Mouse (Mus musculus) heart, embryonic 12.5 days (tissue): Measurements from ENCODE around the gene Gm17660. TPM values are rescaled to one million over a fixed set of nuclear protein-coding genes. Genes with fewer than 3 reads are reported as not detected.
A peak's percentile ranks its signal among the peaks of the same experiment; 100 is the strongest.

Experiments
- ATAC-seq: fragments of 200-750 bp; cut with Nextera tagmentation; 2 replicates; pipeline ENCODE4 v1.8.0; 2017; ENCODE audit warnings: moderate TSS enrichment, moderate library complexity; ENCODE audit not compliant: insufficient number of reproducible peaks, low FRiP score
- H3K27ac ChIP-seq: fragments of 300-500 bp; sonication (generic); 2 replicates; pipeline ENCODE4 v1.5.1; 2016; ENCODE audit warnings: mild to moderate bottlenecking, moderate library complexity; ENCODE audit not compliant: poor library complexity, severe bottlenecking
- H3K27me3 ChIP-seq: fragments of 300-500 bp; sonication (generic); replicated peaks from 2 replicates; pipeline ENCODE4 v1.6.1; 2016; ENCODE audit warnings: mild to moderate bottlenecking, moderate library complexity
- H3K36me3 ChIP-seq: fragments of 300-500 bp; sonication (generic); 2 replicates; pipeline ENCODE4 v1.6.1; 2016; ENCODE audit warnings: mild to moderate bottlenecking, moderate library complexity
- H3K4me1 ChIP-seq: fragments of 300-500 bp; sonication (generic); replicated peaks from 2 replicates; pipeline ENCODE4 v1.6.1; 2016; ENCODE audit warnings: mild to moderate bottlenecking
- H3K4me2 ChIP-seq: fragments of 300-500 bp; sonication (generic); 2 replicates; pipeline ENCODE4 v1.6.1; 2016; ENCODE audit warnings: mild to moderate bottlenecking, moderate library complexity
- H3K4me3 ChIP-seq: fragments of 300-500 bp; sonication (generic); 2 replicates; pipeline ENCODE4 v1.5.1; 2016; ENCODE audit warnings: mild to moderate bottlenecking
- H3K9ac ChIP-seq: fragments of 300-500 bp; sonication (generic); 2 replicates; pipeline ENCODE4 v1.6.1; 2016; ENCODE audit warnings: mild to moderate bottlenecking, moderate library complexity
- H3K9me3 ChIP-seq: fragments of 300-500 bp; sonication (generic); replicated peaks from 2 replicates; pipeline ENCODE4 v1.6.1; 2016; ENCODE audit warnings: mild to moderate bottlenecking, moderate library complexity
- WGBS: fragments of 180-500 bp; shearing (Covaris S2); methylation state at CpG from one replicate; pipeline ENCODE4 v1.1.7; 2016; 5-methylcytosine and 5-hydroxymethylcytosine counted together
- polyA plus RNA-seq: library from polyadenylated mRNA; unstranded; fragments of >200 nt; fragmentation: Nextera tagmentation; extraction: Ambion mirVana; gene quantifications from 2 replicates; pipeline ENCODE4 v1.2.1, GENCODE M21; 2016

Gm17660 gene
- polyA plus RNA-seq, 1 experiment from 2014 or later: not detected

GRCm38 (mm10) chr5:104076361-104076760 is 1.0 kb downstream of the Gm17660 start:
- Histone ChIP-seq H3K9ac (no peak overlapping the region), H3K4me3 (no peak overlapping the region), H3K4me1 (peaks cover 16% of the 10 kb centered on the region), H3K36me3 (no peaks in the 10 kb centered on the region), H3K27ac (no peak overlapping the region), H3K27me3 (0 out of 2 replicates have a peak, but pooled peaks cover 5% of the 10 kb centered on the region), H3K9me3 (no peaks in the 10 kb centered on the region), H3K4me2 (peak overlapping the region; percentile 20; the same call in 1 of the 2 replicates)
- 24% methylated on average over 10 of the region's 10 CpGs for WGBS
- no peak for ATAC-seq

- ATAC-seq: no peak
- H3K27ac ChIP-seq: no peak overlapping the region
- 29% methylated on average over 12 of the region's 12 CpGs for WGBS
- no peaks in the 10 kb centered on the region for H3K36me3 ChIP-seq
- no peak overlapping the region for H3K4me3 ChIP-seq
- H3K9ac ChIP-seq: no peak overlapping the region
- H3K4me1 ChIP-seq: peaks cover 16% of the 10 kb centered on the region
- H3K4me2 ChIP-seq: peak overlapping the region; percentile 37
- 0 out of 2 replicates have a peak, but pooled peaks cover 5% of the 10 kb centered on the region for H3K27me3 ChIP-seq
- no peaks in the 10 kb centered on the region for H3K9me3 ChIP-seq
Observed at GRCm38 (mm10) chr5:104074388-104074787, 3.0 kb downstream of the Gm17660 start.

GRCm38 (mm10) chr5:104073602-104074001 is 3.8 kb downstream of the Gm17660 start:
- ATAC-seq: peak; percentile 86
- Histone ChIP-seq H3K9ac (no peak overlapping the region), H3K27ac (no peak overlapping the region), H3K9me3 (no peaks in the 10 kb centered on the region), H3K27me3 (0 out of 2 replicates have a peak, but pooled peaks cover 5% of the 10 kb centered on the region), H3K4me1 (peaks cover 16% of the 10 kb centered on the region), H3K4me2 (no peak overlapping the region), H3K4me3 (no peak overlapping the region), H3K36me3 (no peaks in the 10 kb centered on the region)
- 77% methylated on average over 5 of the region's 5 CpGs for WGBS

GRCm38 (mm10) chr5:104072272-104072886 is 5.0 kb downstream of the Gm17660 start:
- ATAC-seq: peak; percentile 90
- peak overlapping the region; percentile 85 for H3K27ac ChIP-seq
- H3K4me1 ChIP-seq: peaks cover 16% of the 10 kb centered on the region
- H3K36me3 ChIP-seq: no peaks in the 10 kb centered on the region
- 24% methylated on average over 6 of the region's 8 CpGs for WGBS
- no peaks in the 10 kb centered on the region for H3K9me3 ChIP-seq
- peak overlapping the region; percentile 29 for H3K4me2 ChIP-seq
- no peak overlapping the region for H3K4me3 ChIP-seq
- 0 out of 2 replicates have a peak, but pooled peaks cover 5% of the 10 kb centered on the region for H3K27me3 ChIP-seq
- no peak overlapping the region for H3K9ac ChIP-seq

- Histone ChIP-seq H3K4me2 (no peak overlapping the region), H3K9me3 (no peaks in the 10 kb centered on the region), H3K36me3 (no peaks in the 10 kb centered on the region), H3K4me1 (peaks cover 10% of the 10 kb centered on the region), H3K4me3 (no peak overlapping the region), H3K27ac (no peak overlapping the region), H3K9ac (no peak overlapping the region), H3K27me3 (0 out of 2 replicates have a peak, but pooled peaks cover 5% of the 10 kb centered on the region)
- 66% methylated on average over 4 of the region's 4 CpGs for WGBS
- no peak for ATAC-seq
Observed at GRCm38 (mm10) chr5:104071048-104071447, 6.4 kb downstream of the Gm17660 start.

GRCm38 (mm10) chr5:104068751-104069150 is 8.7 kb downstream of the Gm17660 start:
- H3K27me3 ChIP-seq: no peaks in the 10 kb centered on the region
- H3K36me3 ChIP-seq: peaks cover 10% of the 10 kb centered on the region
- WGBS: 89% methylated on average over 7 of the region's 7 CpGs
- no peak overlapping the region for H3K9ac ChIP-seq
- ATAC-seq: no peak
- no peak overlapping the region for H3K27ac ChIP-seq
- H3K4me2 ChIP-seq: no peak overlapping the region
- H3K4me1 ChIP-seq: peaks cover 7% of the 10 kb centered on the region
- no peaks in the 10 kb centered on the region for H3K9me3 ChIP-seq
- H3K4me3 ChIP-seq: no peak overlapping the region

GRCm38 (mm10) chr5:104062773-104063551 is 14.4 kb downstream of the Gm17660 start:
- Histone ChIP-seq H3K4me2 (no peak overlapping the region), H3K27ac (no peak overlapping the region), H3K9me3 (no peaks in the 10 kb centered on the region), H3K9ac (no peak overlapping the region), H3K4me1 (no peaks in the 10 kb centered on the region), H3K36me3 (peaks cover 63% of the 10 kb centered on the region), H3K27me3 (no peaks in the 10 kb centered on the region), H3K4me3 (no peak overlapping the region)
- WGBS: 87% methylated on average over 11 of the region's 11 CpGs
- ATAC-seq: no peak

GRCm38 (mm10) chr5:104061936-104062772 is 15.3 kb downstream of the Gm17660 start:
- ATAC-seq: no peak
- Histone ChIP-seq H3K4me2 (no peak overlapping the region), H3K4me3 (no peak overlapping the region), H3K9ac (no peak overlapping the region), H3K9me3 (no peaks in the 10 kb centered on the region), H3K27me3 (no peaks in the 10 kb centered on the region), H3K27ac (no peak overlapping the region), H3K4me1 (no peaks in the 10 kb centered on the region), H3K36me3 (peaks cover 63% of the 10 kb centered on the region)
- WGBS: 84% methylated on average over 13 of the region's 13 CpGs

GRCm38 (mm10) chr5:104060429-104060828 is 17.0 kb downstream of the Gm17660 start:
- H3K9ac ChIP-seq: no peak overlapping the region
- peaks cover 71% of the 10 kb centered on the region for H3K36me3 ChIP-seq
- H3K4me2 ChIP-seq: no peak overlapping the region
- WGBS: 88% methylated on average over 5 of the region's 5 CpGs
- no peak for ATAC-seq
- H3K27ac ChIP-seq: no peak overlapping the region
- H3K4me3 ChIP-seq: no peak overlapping the region
- H3K27me3 ChIP-seq: no peaks in the 10 kb centered on the region
- no peaks in the 10 kb centered on the region for H3K9me3 ChIP-seq
- H3K4me1 ChIP-seq: no peaks in the 10 kb centered on the region

- WGBS: 90% methylated on average over 9 of the region's 9 CpGs
- H3K27ac ChIP-seq: no peak overlapping the region
- no peak for ATAC-seq
- H3K9me3 ChIP-seq: no peaks in the 10 kb centered on the region
- no peaks in the 10 kb centered on the region for H3K4me1 ChIP-seq
- no peaks in the 10 kb centered on the region for H3K27me3 ChIP-seq
- no peak overlapping the region for H3K4me2 ChIP-seq
- H3K4me3 ChIP-seq: no peak overlapping the region
- H3K36me3 ChIP-seq: peaks cover 70% of the 10 kb centered on the region
- H3K9ac ChIP-seq: no peak overlapping the region
Observed at GRCm38 (mm10) chr5:104059628-104060027, 17.8 kb downstream of the Gm17660 start.

GRCm38 (mm10) chr5:104058021-104058420 is 19.4 kb downstream of the Gm17660 start:
- peaks cover 61% of the 10 kb centered on the region for H3K36me3 ChIP-seq

More at GRCm38 (mm10) chr5:104058021-104058420, 19.4 kb downstream of the Gm17660 start:
- H3K4me3 ChIP-seq: no peak overlapping the region
- no peaks in the 10 kb centered on the region for H3K27me3 ChIP-seq
- H3K4me1 ChIP-seq: no peaks in the 10 kb centered on the region
- no peak overlapping the region for H3K27ac ChIP-seq
- H3K9me3 ChIP-seq: no peaks in the 10 kb centered on the region
- no peak for ATAC-seq
- H3K9ac ChIP-seq: no peak overlapping the region
- H3K4me2 ChIP-seq: no peak overlapping the region
- WGBS: 65% methylated on average over 15 of the region's 15 CpGs
